Mouse (Mus musculus): ENCODE measurements around the gene Gm6509. TPM values are rescaled to one million over a fixed set of nuclear protein-coding genes. Genes with fewer than 3 reads are reported as not detected.
"Not testable (repeated sequence)": the region's sequence is repeated elsewhere in the genome, so short reads cannot be mapped to it uniquely, and the experiment has no call there.

Gene Gm6509
- total RNA-seq (2015; ENCODE audit: low replicate concordance) = not detected in 2 replicates
- total RNA-seq (2017; ENCODE audit: low replicate concordance) = not detected in 2 replicates

GRCm38 (mm10) chr5:94623679-94624078 lies at the start of gene Gm6509:
Gene Gm6509, plus strand, starts transcription at chr5:94623979.
- not testable (repeated sequence) for ATAC-seq (replicated peaks; ENCODE audit: low FRiP score, poor library complexity, severe bottlenecking)

GRCm38 (mm10) chr5:94616242-94616641 lies 7.5 kb upstream of the Gm6509 start, which contains the start of gene Gm3147:
Gene Gm3147, minus strand, starts transcription at chr5:94616342.
- ATAC-seq (replicated peaks; ENCODE audit: low FRiP score, poor library complexity, severe bottlenecking) = not testable (repeated sequence)

- ATAC-seq (replicated peaks; ENCODE audit: low FRiP score, poor library complexity, severe bottlenecking) = not testable (repeated sequence)
Observed at GRCm38 (mm10) chr5:94648082-94648481, 24.3 kb downstream of the Gm6509 start, which contains the start of gene Gm6205. Gene Gm6205, plus strand, starts transcription at chr5:94648382.

Other genes with a start within 250 kb of the Gm6509 start
- not detected in 2 replicates for gene Gm7682, start 178.2 kb upstream of the Gm6509 start, total RNA-seq (2015; ENCODE audit: low replicate concordance)
- 0.56 TPM in 1 of 2 replicates, not detected in the other for gene Gm7682, start 178.2 kb upstream of the Gm6509 start, total RNA-seq (2017; ENCODE audit: low replicate concordance)
- not detected in 2 replicates for gene Gm3139, start 97.7 kb upstream of the Gm6509 start, total RNA-seq (2015; ENCODE audit: low replicate concordance)
- not detected in 2 replicates for gene Gm3139, start 97.7 kb upstream of the Gm6509 start, total RNA-seq (2017; ENCODE audit: low replicate concordance)
- not detected in 2 replicates for gene Gm3147, start 7.6 kb upstream of the Gm6509 start, total RNA-seq (2015; ENCODE audit: low replicate concordance)
- gene Gm3147, start 7.6 kb upstream of the Gm6509 start, total RNA-seq (2017; ENCODE audit: low replicate concordance) = not detected in 2 replicates
- not detected in 2 replicates for gene Gm6205, start 24.4 kb downstream of the Gm6509 start, total RNA-seq (2015; ENCODE audit: low replicate concordance)
- gene Gm6205, start 24.4 kb downstream of the Gm6509 start, total RNA-seq (2017; ENCODE audit: low replicate concordance) = 0.42 TPM in 1 of 2 replicates, not detected in the other
- not detected in 2 replicates for gene Gm3183, start 241.5 kb downstream of the Gm6509 start, total RNA-seq (2015; ENCODE audit: low replicate concordance)
- gene Gm3183, start 241.5 kb downstream of the Gm6509 start, total RNA-seq (2017; ENCODE audit: low replicate concordance) = not detected in 2 replicates